Comparison of ENCODE assay signal across 17 mouse cellular contexts in genomic region chr13:73097502-73097901, GRCm38 (mm10).
"Had no signal": no experiment of that assay in that cellular context is flagged by ENCODE, and none has a peak within 500 bp of the region (broad histone marks: within the 10 kb centered on the region; RNA-seq: fewer than 3 reads in every experiment).

No protein-coding gene starts in this region.

- H3K9ac ChIP-seq: liver, embryonic 14.5 days; lung, embryonic 14.5 days; midbrain, embryonic 12.5 days; neural tube, embryonic 13.5 days; neural tube, embryonic 15.5 days had no signal

- DNase-seq: lung, adult 18-20 months; lung, embryonic 14.5 days; lung, postnatal 10 days; lung, postnatal 4 days; retina, postnatal 1 day; right cerebral cortex, adult 18-20 months; right cerebral cortex, postnatal 25 days; right cerebral cortex, postnatal 4 days; spleen, adult 18-20 months; thymus, adult 18-20 months; thymus, postnatal 14 days; thymus, postnatal 36 days had no signal

- H3K36me3 ChIP-seq: midbrain, embryonic 12.5 days; neural tube, embryonic 13.5 days; neural tube, embryonic 15.5 days had no signal

- H3K4me2 ChIP-seq: lung, embryonic 14.5 days; midbrain, embryonic 12.5 days; neural tube, embryonic 13.5 days; neural tube, embryonic 15.5 days had no signal

- H3K9me3 ChIP-seq: midbrain, embryonic 12.5 days; neural tube, embryonic 13.5 days had no signal

- H3K27ac ChIP-seq: liver, embryonic 14.5 days; midbrain, embryonic 12.5 days; neural tube, embryonic 13.5 days; neural tube, embryonic 15.5 days had no signal

- H3K4me1 ChIP-seq: neural tube, embryonic 13.5 days; neural tube, embryonic 15.5 days had no signal

- H3K27me3 ChIP-seq: neural tube, embryonic 15.5 days had no signal

- H3K4me3 ChIP-seq: midbrain, embryonic 12.5 days; myocyte; neural tube, embryonic 13.5 days; neural tube, embryonic 15.5 days had no signal
